Mouse (Mus musculus) kidney, postnatal 0 days (tissue): ENCODE measurements around the gene Mrap. TPM values are rescaled to one million over a fixed set of nuclear protein-coding genes. Genes with fewer than 3 reads are reported as not detected.

ENCODE experiments used
- ATAC-seq: fragments of 200-750 bp; cut with Nextera tagmentation; replicated peaks from 2 replicates; pipeline ENCODE4 v1.8.0; 2017; ENCODE audit warnings: low read depth, moderate number of reproducible peaks, moderate TSS enrichment, moderate library complexity; ENCODE audit not compliant: low FRiP score
- DNase-seq: peaks from one replicate; pipeline ENCODE4 v3.0.0-alpha.2; 2016; ENCODE audit warnings: low spot score
- H3K27ac ChIP-seq: fragments of 300-500 bp; sonication (generic); 2 replicates; pipeline ENCODE4 v1.5.1; 2014; ENCODE audit warnings: mild to moderate bottlenecking
- H3K27me3 ChIP-seq: fragments of 300-500 bp; sonication (generic); 2 replicates; pipeline ENCODE4 v1.6.1; 2014; ENCODE audit warnings: low read length, mixed read lengths; ENCODE audit not compliant: insufficient read depth
- H3K36me3 ChIP-seq: fragments of 300-500 bp; sonication (generic); 2 replicates; pipeline ENCODE4 v1.6.1; 2014; ENCODE audit warnings: low read length, mixed read lengths; ENCODE audit not compliant: insufficient read depth
- H3K4me1 ChIP-seq: fragments of 300-500 bp; sonication (generic); replicated peaks from 2 replicates; pipeline ENCODE4 v1.6.1; 2014; ENCODE audit warnings: antibody characterized with exemption, low read length, mixed read lengths; ENCODE audit not compliant: insufficient read depth
- H3K4me2 ChIP-seq: fragments of 300-500 bp; sonication (generic); 2 replicates; pipeline ENCODE4 v1.6.1; 2014; ENCODE audit warnings: mild to moderate bottlenecking, low read length, moderate library complexity, mixed read lengths
- H3K4me3 ChIP-seq: fragments of 300-500 bp; sonication (generic); replicated peaks from 2 replicates; pipeline ENCODE4 v1.5.1; 2014; ENCODE audit warnings: low read depth, low read length
- H3K9ac ChIP-seq: fragments of 300-500 bp; sonication (generic); 2 replicates; pipeline ENCODE4 v1.6.1; 2014; ENCODE audit warnings: low read depth, low read length
- H3K9me3 ChIP-seq: fragments of 300-500 bp; sonication (generic); replicated peaks from 2 replicates; pipeline ENCODE4 v1.6.1; 2016; ENCODE audit warnings: low read length, inconsistent platforms, mixed read lengths
- CTCF ChIP-seq: IDR thresholded peaks from 2 replicates; pipeline ENCODE4 v1.5.1; 2016; ENCODE audit warnings: antibody characterized with exemption, low read depth, mild to moderate bottlenecking, moderate library complexity
- WGBS: fragments of 180-500 bp; shearing (Covaris S2); extraction: QIAGEN DNeasy Blood & Tissue Kit; methylation state at CpG from one replicate; pipeline ENCODE4 v1.1.7; 2014; 5-methylcytosine and 5-hydroxymethylcytosine counted together
- polyA plus RNA-seq: library from polyadenylated mRNA; unstranded; fragments of >200 nt; fragmentation: Nextera tagmentation; extraction: Ambion mirVana; gene quantifications from 2 replicates; pipeline ENCODE4 v1.2.1, GENCODE M21; 2015

Mrap gene
- polyA plus RNA-seq, 1 experiment from 2014 or later: not detected

- H3K36me3 ChIP-seq: peaks cover 49% of the 10 kb centered on the region
- no peak overlapping the region for H3K4me3 ChIP-seq
- no peak overlapping the region for H3K27ac ChIP-seq
- H3K4me1 ChIP-seq: no peaks in the 10 kb centered on the region
- DNase-seq (no peak), ATAC-seq (no peak)
- 90% methylated on average over 6 of the region's 6 CpGs for whole genome bisulfite sequencing
- no peak overlapping the region for H3K4me2 ChIP-seq
- H3K9ac ChIP-seq: no peak overlapping the region
- H3K27me3 ChIP-seq: no peaks in the 10 kb centered on the region
- H3K9me3 ChIP-seq: no peaks in the 10 kb centered on the region
- no peak for TF ChIP-seq CTCF
These were observed 50.6 kb downstream of the Mrap start for GRCm38 (mm10) chr16:90788580-90788979.

- no peak for DNase-seq
- 75% methylated on average over 6 of the region's 6 CpGs for WGBS
- Histone ChIP-seq H3K4me2 (no peak overlapping the region), H3K4me1 (no peaks in the 10 kb centered on the region), H3K27ac (no peak overlapping the region), H3K9ac (no peak overlapping the region), H3K4me3 (no peak overlapping the region), H3K9me3 (no peaks in the 10 kb centered on the region), H3K36me3 (peaks cover 49% of the 10 kb centered on the region), H3K27me3 (no peaks in the 10 kb centered on the region)
- no peak for ATAC-seq
- TF ChIP-seq CTCF: no peak
These were observed 52.9 kb downstream of the Mrap start for GRCm38 (mm10) chr16:90790946-90791345.

- Histone ChIP-seq H3K27ac (no peak overlapping the region), H3K4me3 (no peak overlapping the region), H3K36me3 (peaks cover 45% of the 10 kb centered on the region), H3K4me1 (no peaks in the 10 kb centered on the region), H3K9me3 (no peaks in the 10 kb centered on the region), H3K4me2 (no peak overlapping the region), H3K27me3 (no peaks in the 10 kb centered on the region), H3K9ac (no peak overlapping the region)
- ATAC-seq (no peak), DNase-seq (no peak)
- TF ChIP-seq CTCF: no peak
- WGBS: 75% methylated on average over 5 of the region's 5 CpGs
These were observed 54.1 kb downstream of the Mrap start for GRCm38 (mm10) chr16:90792066-90792465.

DNA sequence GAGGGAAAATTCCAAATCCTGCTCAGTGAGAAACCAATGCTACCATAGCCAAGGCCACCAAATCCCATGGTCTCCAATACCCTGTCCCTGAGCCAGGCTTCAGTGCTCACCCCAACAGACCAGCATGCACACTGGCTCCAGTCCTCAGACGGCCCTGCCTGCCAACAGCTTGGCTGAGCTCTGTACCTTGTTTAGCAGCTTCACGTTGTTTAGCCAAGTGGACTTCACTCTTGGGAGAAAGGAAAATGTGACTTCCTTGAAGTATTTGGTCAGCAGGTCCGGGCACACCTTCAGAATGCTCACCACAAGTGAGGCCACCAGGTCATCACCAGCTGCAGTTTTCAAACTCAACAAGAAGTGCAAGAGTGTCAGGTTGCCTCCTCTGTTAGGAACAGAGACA is 54.5 kb downstream of the Mrap start:
- WGBS: 73% methylated on average over 3 of the region's 3 CpGs
- Histone ChIP-seq H3K9me3 (no peaks in the 10 kb centered on the region), H3K4me2 (no peak overlapping the region), H3K4me1 (no peaks in the 10 kb centered on the region), H3K27ac (no peak overlapping the region), H3K9ac (no peak overlapping the region), H3K4me3 (no peak overlapping the region), H3K27me3 (no peaks in the 10 kb centered on the region), H3K36me3 (peaks cover 43% of the 10 kb centered on the region)
- ATAC-seq: no peak
- no peak for TF ChIP-seq CTCF
- DNase-seq: no peak

GRCm38 (mm10) chr16:90794708-90795107 is 56.7 kb downstream of the Mrap start:
- DNase-seq: no peak
- no peak for TF ChIP-seq CTCF
- Histone ChIP-seq H3K36me3 (peaks cover 39% of the 10 kb centered on the region), H3K4me3 (no peak overlapping the region), H3K9me3 (no peaks in the 10 kb centered on the region), H3K27me3 (no peaks in the 10 kb centered on the region), H3K4me2 (no peak overlapping the region), H3K27ac (no peak overlapping the region), H3K9ac (no peak overlapping the region), H3K4me1 (no peaks in the 10 kb centered on the region)
- no peak for ATAC-seq

GRCm38 (mm10) chr16:90798446-90798845 is 60.4 kb downstream of the Mrap start:
- H3K4me1 ChIP-seq: no peaks in the 10 kb centered on the region
- WGBS: 90% methylated on average over 8 of the region's 8 CpGs
- no peak for DNase-seq
- no peaks in the 10 kb centered on the region for H3K27me3 ChIP-seq
- ATAC-seq: no peak
- peaks cover 33% of the 10 kb centered on the region for H3K36me3 ChIP-seq
- H3K4me3 ChIP-seq: no peak overlapping the region
- no peaks in the 10 kb centered on the region for H3K9me3 ChIP-seq
- no peak overlapping the region for H3K27ac ChIP-seq
- TF ChIP-seq CTCF: no peak
- no peak overlapping the region for H3K9ac ChIP-seq
- no peak overlapping the region for H3K4me2 ChIP-seq

- H3K4me2 ChIP-seq: no peak overlapping the region
- H3K36me3 ChIP-seq: peaks cover 36% of the 10 kb centered on the region
- TF ChIP-seq CTCF: no peak
- ATAC-seq (no peak), DNase-seq (no peak)
- H3K27ac ChIP-seq: no peak overlapping the region
- 91% methylated on average over 5 of the region's 5 CpGs for whole genome bisulfite sequencing
- no peaks in the 10 kb centered on the region for H3K9me3 ChIP-seq
- no peaks in the 10 kb centered on the region for H3K27me3 ChIP-seq
- no peaks in the 10 kb centered on the region for H3K4me1 ChIP-seq
- H3K4me3 ChIP-seq: no peak overlapping the region
- H3K9ac ChIP-seq: no peak overlapping the region
These were observed 60.8 kb downstream of the Mrap start for GRCm38 (mm10) chr16:90798848-90799247.

Other genes with a start within 250 kb of the Mrap start
- 41.4 and 44.5 TPM in 2 replicates for gene Mis18a, start 10.8 kb upstream of the Mrap start, polyA plus RNA-seq
- 4.2 and 5.1 TPM in 2 replicates for gene Urb1, start 72.2 kb downstream of the Mrap start, polyA plus RNA-seq
- 1.0 and 1.2 TPM in 2 replicates for gene Eva1c, start 88.5 kb downstream of the Mrap start, polyA plus RNA-seq
- gene Cfap298, start 196.9 kb downstream of the Mrap start, polyA plus RNA-seq: 43.7 and 48.1 TPM in 2 replicates